Mouse (Mus musculus) limb, embryonic 14.5 days (tissue): ENCODE results near the gene Erg. TPM values are rescaled to one million over a fixed set of nuclear protein-coding genes. Genes with fewer than 3 reads are reported as not detected.

Experiments used
- ATAC-seq: fragments of 200-750 bp; cut with Nextera tagmentation; 2 replicates; pipeline ENCODE4 v1.8.0; 2017; ENCODE audit warnings: low read depth, moderate number of reproducible peaks, moderate TSS enrichment; ENCODE audit not compliant: low FRiP score
- DNase-seq: peaks from one replicate; pipeline ENCODE4 v3.0.0-alpha.2; 2015; ENCODE audit warnings: low spot score
- H3K27ac ChIP-seq: fragments of 300-500 bp; sonication (generic); replicated peaks from 2 replicates; pipeline ENCODE4 v1.5.1; 2014; ENCODE audit warnings: low read depth, mild to moderate bottlenecking, low read length, moderate library complexity, mixed read lengths
- H3K27me3 ChIP-seq: fragments of 300-500 bp; sonication (generic); 2 replicates; pipeline ENCODE4 v1.6.1; 2014; ENCODE audit warnings: low read length, mixed read lengths; ENCODE audit not compliant: control insufficient read depth, insufficient read depth
- H3K36me3 ChIP-seq: fragments of 300-500 bp; sonication (generic); 2 replicates; pipeline ENCODE4 v1.6.1; 2014; ENCODE audit warnings: mild to moderate bottlenecking, low read length, moderate library complexity, mixed read lengths; ENCODE audit not compliant: control insufficient read depth, insufficient read depth
- H3K4me1 ChIP-seq: fragments of 300-500 bp; sonication (generic); 2 replicates; pipeline ENCODE4 v1.6.1; 2014; ENCODE audit warnings: antibody characterized with exemption, low read length, mixed read lengths; ENCODE audit not compliant: control insufficient read depth, insufficient read depth
- H3K4me2 ChIP-seq: fragments of 300-500 bp; sonication (generic); replicated peaks from 2 replicates; pipeline ENCODE4 v1.6.1; 2014; ENCODE audit warnings: low read depth, mild to moderate bottlenecking, low read length, moderate library complexity; ENCODE audit not compliant: severe bottlenecking
- H3K4me3 ChIP-seq: fragments of 300-500 bp; sonication (generic); replicated peaks from 2 replicates; pipeline ENCODE4 v1.5.1; 2014; ENCODE audit warnings: low read length
- H3K9ac ChIP-seq: fragments of 300-500 bp; sonication (generic); 2 replicates; pipeline ENCODE4 v1.6.1; 2014; ENCODE audit warnings: mild to moderate bottlenecking, low read depth, low read length, moderate library complexity; ENCODE audit not compliant: severe bottlenecking
- H3K9me3 ChIP-seq: fragments of 300-500 bp; sonication (generic); 2 replicates; pipeline ENCODE4 v1.6.1; 2016; ENCODE audit warnings: low read length; ENCODE audit not compliant: control insufficient read depth
- POLR2A ChIP-seq: fragments of 200-500 bp; IDR thresholded peaks from 2 replicates; pipeline ENCODE4 v1.8.0; 2012; ENCODE audit warnings: inconsistent platforms, mild to moderate bottlenecking, moderate library complexity, borderline replicate concordance; ENCODE audit not compliant: insufficient read depth, insufficient read length; ENCODE audit errors: extremely low read depth
- WGBS: fragments of 180-500 bp; shearing (Covaris S2); extraction: QIAGEN DNeasy Blood & Tissue Kit; methylation state at CpG from one replicate; pipeline ENCODE4 v1.1.7; 2014; 5-methylcytosine and 5-hydroxymethylcytosine counted together
- polyA plus RNA-seq, 2 experiments: library from polyadenylated mRNA; depleted of rRNA in 1 of 2; stranded (reverse) in 1 of 2; unstranded in 1 of 2; fragments of >200 nt; fragmentation: Nextera tagmentation in 1 of 2; extraction: Ambion mirVana in 1 of 2; gene quantifications; 2 replicates each; pipeline versions ENCODE4 v1.2.1 to v1.2.3; 2012 to 2014

Gene Erg
- polyA plus RNA-seq, 2 experiments = 18.9 to 40.6 TPM

- 75% methylated on average over 8 of the region's 8 CpGs for WGBS
Measured at GRCm38 (mm10) chr16:95464609-95465008, 121.8 kb downstream of the Erg start.

GRCm38 (mm10) chr16:95463796-95464195 lies 122.6 kb downstream of the Erg start:
- ATAC-seq (no peak), DNase-seq (no peak)
- Histone ChIP-seq H3K4me2 (no peak overlapping the region), H3K4me1 (peaks cover 40% of the 10 kb centered on the region), H3K27ac (no peak overlapping the region), H3K4me3 (no peak overlapping the region), H3K9ac (no peak overlapping the region), H3K36me3 (no peaks in the 10 kb centered on the region), H3K27me3 (no peaks in the 10 kb centered on the region), H3K9me3 (no peaks in the 10 kb centered on the region)
- no peak for TF ChIP-seq POLR2A
- 58% methylated on average over 6 of the region's 6 CpGs for WGBS

More at GRCm38 (mm10) chr16:95464609-95465008, 121.8 kb downstream of the Erg start:
- H3K9me3 ChIP-seq = no peaks in the 10 kb centered on the region
- H3K27ac ChIP-seq = no peak overlapping the region
- no peak overlapping the region for H3K4me3 ChIP-seq
- ATAC-seq (no peak), DNase-seq (no peak)
- TF ChIP-seq POLR2A = no peak
- H3K36me3 ChIP-seq = no peaks in the 10 kb centered on the region
- H3K4me2 ChIP-seq = no peak overlapping the region
- no peaks in the 10 kb centered on the region for H3K27me3 ChIP-seq
- H3K9ac ChIP-seq = no peak overlapping the region
- peaks cover 47% of the 10 kb centered on the region for H3K4me1 ChIP-seq

GRCm38 (mm10) chr16:95461941-95462340 lies 124.5 kb downstream of the Erg start:
- no peak overlapping the region for H3K9ac ChIP-seq
- TF ChIP-seq POLR2A = no peak
- no peaks in the 10 kb centered on the region for H3K27me3 ChIP-seq
- H3K27ac ChIP-seq = no peak overlapping the region
- H3K4me1 ChIP-seq = peaks cover 24% of the 10 kb centered on the region; the same call in 1 of the 2 replicates
- WGBS = 57% methylated on average over 7 of the region's 7 CpGs
- DNase-seq (no peak), ATAC-seq (no peak)
- H3K4me2 ChIP-seq = no peak overlapping the region
- no peaks in the 10 kb centered on the region for H3K9me3 ChIP-seq
- no peak overlapping the region for H3K4me3 ChIP-seq
- no peaks in the 10 kb centered on the region for H3K36me3 ChIP-seq

- WGBS = 64% methylated on average over 2 of the region's 2 CpGs
- Histone ChIP-seq H3K36me3 (no peaks in the 10 kb centered on the region), H3K27ac (no peak overlapping the region), H3K27me3 (no peaks in the 10 kb centered on the region), H3K9ac (no peak overlapping the region), H3K4me2 (no peak overlapping the region), H3K4me3 (no peak overlapping the region), H3K9me3 (no peaks in the 10 kb centered on the region), H3K4me1 (peaks cover 23% of the 10 kb centered on the region; the same call in 1 of the 2 replicates)
- ATAC-seq (no peak), DNase-seq (no peak)
- no peak for TF ChIP-seq POLR2A
Measured at GRCm38 (mm10) chr16:95460336-95460735, 126.1 kb downstream of the Erg start.

GRCm38 (mm10) chr16:95459325-95459691 lies 127.1 kb downstream of the Erg start:
- WGBS = 76% methylated on average over 5 of the region's 5 CpGs
- TF ChIP-seq POLR2A = no peak
- no peak overlapping the region for H3K9ac ChIP-seq
- H3K27ac ChIP-seq = no peak overlapping the region
- ATAC-seq (no peak), DNase-seq (no peak)
- no peaks in the 10 kb centered on the region for H3K9me3 ChIP-seq
- H3K36me3 ChIP-seq = no peaks in the 10 kb centered on the region
- no peak overlapping the region for H3K4me2 ChIP-seq
- H3K4me3 ChIP-seq = no peak overlapping the region
- no peaks in the 10 kb centered on the region for H3K27me3 ChIP-seq
- peaks cover 23% of the 10 kb centered on the region; the same call in 1 of the 2 replicates for H3K4me1 ChIP-seq
